Mouse (Mus musculus): Measurements from ENCODE around the gene Col5a1. TPM values are rescaled to one million over a fixed set of nuclear protein-coding genes. Genes with fewer than 3 reads are reported as not detected.

Gene Col5a1
- polyA plus RNA-seq, 2 experiments: 6.2 to 6.8 TPM

DNA sequence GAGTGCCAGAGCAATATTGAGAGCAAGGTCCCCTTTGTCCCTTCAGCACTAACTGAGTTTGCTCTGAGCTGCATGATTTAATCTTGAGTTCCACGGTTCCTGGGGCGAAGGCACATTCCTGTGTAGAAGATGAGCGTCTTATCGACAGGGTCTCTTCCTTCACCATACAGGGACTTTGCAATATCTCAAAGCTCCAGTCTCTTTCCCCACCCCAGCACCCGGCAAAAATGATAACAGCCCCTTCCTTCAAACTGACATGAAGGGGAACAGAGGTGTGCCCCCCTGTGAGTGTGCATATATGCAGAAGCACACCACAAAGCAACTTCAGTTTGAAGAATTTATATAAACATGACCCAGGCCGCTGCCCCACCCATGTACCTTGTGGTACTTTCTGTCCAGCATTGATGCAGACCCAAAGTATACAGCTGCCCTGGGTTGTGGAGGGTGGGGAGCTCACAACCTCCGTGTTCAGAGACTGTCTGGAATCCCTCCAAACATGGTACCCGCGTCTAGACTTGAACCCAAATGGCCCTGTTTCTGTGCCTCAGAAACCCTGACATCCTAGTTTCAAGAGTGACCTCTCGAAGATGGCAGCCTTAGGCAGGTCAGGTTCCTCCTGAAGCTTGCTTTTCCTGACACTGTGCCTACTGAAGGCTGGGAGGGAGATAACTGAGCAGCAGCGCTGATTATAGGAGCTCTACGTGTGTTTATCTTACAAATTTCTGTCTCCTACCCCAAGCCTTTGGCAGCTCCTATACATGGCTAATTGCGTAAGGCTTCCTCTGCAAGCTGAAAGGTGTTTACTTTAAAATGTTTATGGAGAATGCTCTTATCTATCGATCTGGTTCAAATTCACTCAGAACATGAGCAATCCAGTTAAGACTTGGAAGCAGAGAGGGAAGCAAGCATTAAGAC is 95.7 kb downstream of the Col5a1 start:
- H3K36me3 ChIP-seq (replicated peaks; ENCODE audit: control insufficient read depth, insufficient read depth, low read depth): no peaks in the 10 kb centered on the region
- H3K4me3 ChIP-seq (ENCODE audit: insufficient read depth in 1 of 2, low read depth in 2 of 2, low read length in 2 of 2): peak overlapping the region; percentile 15 to 35; a peak in 3 of 4 replicates
- no peaks in the 10 kb centered on the region for H3K9me3 ChIP-seq (ENCODE audit: control insufficient read depth, low read length)
- no peaks in the 10 kb centered on the region for H3K27me3 ChIP-seq (ENCODE audit: control insufficient read depth, insufficient read depth, low read length)
- peak; percentile 70 to 77 (median 76) for DNase-seq (ENCODE audit: low read depth in 3 of 3, low spot score in 3 of 3)
- H3K4me2 ChIP-seq (ENCODE audit: low read depth): peak overlapping the region; percentile 64
- ATAC-seq (ENCODE audit: insufficient read depth): peak; percentile 87
- WGBS (ENCODE audit: insufficient replicate concordance): 15% methylated on average over 14 of the region's 14 CpGs
- peaks cover 72 to 87% of the 10 kb centered on the region in 2 experiments for H3K4me1 ChIP-seq (replicated peaks; ENCODE audit: control insufficient read depth in 2 of 2, insufficient read depth in 2 of 2, low read length in 1 of 2)
- peak overlapping the region; percentile 91 for H3K27ac ChIP-seq
- TF ChIP-seq EP300 (IDR thresholded peaks at IDR 0.05; ENCODE audit: low read depth) (peak; percentile 94), CTCF (IDR thresholded peaks at IDR 0.05; ENCODE audit: low read depth) (no peak)
- peak overlapping the region; percentile 61 for H3K9ac ChIP-seq (replicated peaks)

DNA sequence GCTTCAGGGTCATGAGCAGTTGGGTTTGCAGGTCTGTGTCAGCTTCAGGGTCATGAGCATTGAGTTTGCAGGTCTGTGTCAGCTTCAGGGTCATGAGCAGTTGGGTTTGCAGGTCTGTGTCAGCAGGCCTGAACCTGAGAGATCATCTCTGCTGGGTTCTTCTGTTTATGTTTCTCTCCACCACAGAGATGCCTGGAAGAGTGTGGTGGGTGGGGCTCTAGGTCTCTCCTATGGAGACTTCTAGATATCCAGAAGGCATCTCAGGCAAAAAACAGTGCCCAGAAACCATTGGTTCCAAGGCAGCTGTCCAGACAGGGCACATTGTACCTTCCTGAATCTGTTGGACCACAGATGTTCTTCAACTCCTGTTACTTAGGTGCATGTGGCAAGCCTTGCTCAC is 96.9 kb downstream of the Col5a1 start:
- TF ChIP-seq CTCF (IDR thresholded peaks at IDR 0.05; ENCODE audit: low read depth) (no peak), EP300 (IDR thresholded peaks at IDR 0.05; ENCODE audit: low read depth) (no peak)
- Histone ChIP-seq H3K9me3 (ENCODE audit: control insufficient read depth, low read length) (no peaks in the 10 kb centered on the region), H3K4me1 (replicated peaks; ENCODE audit: control insufficient read depth in 2 of 2, insufficient read depth in 2 of 2, low read length in 1 of 2) (peaks cover 70 to 90% of the 10 kb centered on the region in 2 experiments), H3K36me3 (replicated peaks; ENCODE audit: control insufficient read depth, insufficient read depth, low read depth) (no peaks in the 10 kb centered on the region), H3K9ac (replicated peaks) (peak overlapping the region; percentile 56), H3K27me3 (ENCODE audit: control insufficient read depth, insufficient read depth, low read length) (no peaks in the 10 kb centered on the region), H3K27ac (peak overlapping the region; percentile 91), H3K4me3 (ENCODE audit: insufficient read depth in 1 of 2, low read depth in 2 of 2, low read length in 2 of 2) (no peak overlapping the region), H3K4me2 (ENCODE audit: low read depth) (peak overlapping the region; percentile 64)
- ATAC-seq (ENCODE audit: insufficient read depth) (no peak), DNase-seq (ENCODE audit: low read depth in 3 of 3, low spot score in 3 of 3) (peak in 2 of 3 experiments; percentile 29 to 40)

DNA sequence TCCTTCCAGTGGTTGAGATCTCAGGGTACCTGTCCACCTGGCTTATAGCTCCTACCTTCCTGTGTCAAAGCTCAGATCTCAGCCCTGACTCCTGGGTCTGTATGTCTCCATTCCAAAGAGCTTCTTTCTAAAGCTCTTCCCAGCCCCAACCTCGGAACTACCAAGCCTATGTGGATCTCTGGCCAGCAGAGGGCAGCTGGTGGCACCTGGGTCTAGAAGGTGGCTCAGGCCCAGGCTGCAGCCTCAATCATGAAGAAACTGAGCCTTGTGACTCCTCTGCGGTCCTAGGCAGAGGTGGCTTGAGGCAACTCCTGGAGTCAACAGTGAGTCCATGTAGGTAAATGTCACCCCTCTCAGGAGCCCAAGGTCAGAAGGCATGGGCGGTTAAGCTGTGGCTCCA is 97.7 kb downstream of the Col5a1 start:
- Histone ChIP-seq H3K36me3 (replicated peaks; ENCODE audit: control insufficient read depth, insufficient read depth, low read depth) (no peaks in the 10 kb centered on the region), H3K4me1 (replicated peaks; ENCODE audit: control insufficient read depth in 2 of 2, insufficient read depth in 2 of 2, low read length in 1 of 2) (peaks cover 69 to 91% of the 10 kb centered on the region in 2 experiments), H3K9me3 (ENCODE audit: control insufficient read depth, low read length) (no peaks in the 10 kb centered on the region), H3K27me3 (ENCODE audit: control insufficient read depth, insufficient read depth, low read length) (no peaks in the 10 kb centered on the region), H3K4me2 (ENCODE audit: low read depth) (peak overlapping the region; percentile 11; the same call in 1 of the 2 replicates), H3K9ac (replicated peaks) (peak overlapping the region; percentile 64), H3K27ac (peak overlapping the region; percentile 91), H3K4me3 (ENCODE audit: insufficient read depth in 1 of 2, low read depth in 2 of 2, low read length in 2 of 2) (no peak overlapping the region)
- DNase-seq (ENCODE audit: low read depth in 3 of 3, low spot score in 3 of 3) (peak; percentile 63 to 65 (median 65)), ATAC-seq (ENCODE audit: insufficient read depth) (peak; percentile 25; the same call in 1 of the 2 replicates)
- peak; percentile 98 for TF ChIP-seq CTCF (IDR thresholded peaks at IDR 0.05; ENCODE audit: low read depth)
- TF ChIP-seq EP300 (IDR thresholded peaks at IDR 0.05; ENCODE audit: low read depth): peak; percentile 66
- WGBS (ENCODE audit: insufficient replicate concordance): 25% methylated on average over 3 of the region's 3 CpGs

DNA sequence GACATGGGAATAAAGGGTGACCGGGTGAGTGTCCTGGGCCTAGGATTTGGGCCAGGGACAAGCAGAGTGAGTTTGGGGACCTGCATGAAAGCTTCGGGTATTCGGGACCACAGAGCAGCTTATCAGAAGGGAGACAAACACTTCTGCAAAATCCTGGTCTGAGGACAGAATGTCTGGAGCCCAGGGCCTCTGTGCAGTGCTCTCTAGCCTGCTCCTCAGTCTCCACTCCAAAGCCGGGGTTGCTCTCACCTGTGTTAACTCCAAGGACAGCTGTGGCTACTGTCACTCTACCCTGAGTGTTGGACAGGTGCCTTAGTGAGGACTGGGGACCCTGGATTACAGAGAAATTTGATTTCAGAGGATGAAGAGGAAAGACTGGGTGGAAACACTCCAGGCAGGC is 100.5 kb downstream of the Col5a1 start:
- H3K27ac ChIP-seq: peak overlapping the region; percentile 48

More for the DNA sequence above, 100.5 kb downstream of the Col5a1 start:
- no peak for ATAC-seq (ENCODE audit: insufficient read depth)
- TF ChIP-seq CTCF (IDR thresholded peaks at IDR 0.05; ENCODE audit: low read depth) (no peak), EP300 (IDR thresholded peaks at IDR 0.05; ENCODE audit: low read depth) (no peak)
- Histone ChIP-seq H3K9me3 (ENCODE audit: control insufficient read depth, low read length) (no peaks in the 10 kb centered on the region), H3K4me2 (ENCODE audit: low read depth) (no peak overlapping the region), H3K36me3 (replicated peaks; ENCODE audit: control insufficient read depth, insufficient read depth, low read depth) (no peaks in the 10 kb centered on the region), H3K9ac (replicated peaks) (no peak overlapping the region; the same call in 1 of the 2 replicates), H3K4me3 (ENCODE audit: insufficient read depth in 1 of 2, low read depth in 2 of 2, low read length in 2 of 2) (no peak overlapping the region), H3K27me3 (ENCODE audit: control insufficient read depth, insufficient read depth, low read length) (no peaks in the 10 kb centered on the region), H3K4me1 (replicated peaks; ENCODE audit: control insufficient read depth in 2 of 2, insufficient read depth in 2 of 2, low read length in 1 of 2) (peaks cover 41 to 66% of the 10 kb centered on the region in 2 experiments)
- no peak for DNase-seq (ENCODE audit: low read depth in 3 of 3, low spot score in 3 of 3)
- WGBS (ENCODE audit: insufficient replicate concordance): 53% methylated on average over 4 of the region's 4 CpGs
